Mouse (Mus musculus): ENCODE measurements around the gene Slc4a1. TPM values are rescaled to one million over a fixed set of nuclear protein-coding genes. Genes with fewer than 3 reads are reported as not detected.

Gene Slc4a1
- total and polyA plus RNA-seq, 3 experiments, result 1.1 to 596 (median 2.9) TPM

DNA sequence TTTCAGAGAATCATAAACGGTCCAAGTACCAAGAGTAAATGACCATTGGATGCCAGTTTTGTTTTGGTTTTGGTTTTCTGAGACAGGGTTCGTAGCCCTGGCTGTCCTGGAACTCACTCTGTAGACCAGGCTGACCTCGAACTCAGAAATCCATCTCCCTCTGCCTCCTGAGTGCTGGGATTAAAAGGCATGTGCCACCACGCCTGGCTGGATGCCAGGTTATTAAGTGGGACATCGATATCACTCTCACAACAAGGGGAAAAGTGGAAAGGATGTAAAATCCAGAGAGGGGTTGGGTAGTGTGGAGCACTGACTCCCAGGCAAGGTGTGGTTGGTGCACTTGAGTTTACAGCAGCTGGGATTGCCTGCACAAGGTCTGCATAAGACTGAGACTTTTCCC, 14.1 kb upstream of the Slc4a1 start:
- Histone ChIP-seq H3K27me3 (ENCODE audit: insufficient read depth, low read length) (peaks cover 75% of the 10 kb centered on the region), H3K4me3 (ENCODE audit: low read depth, low read length) (no peak overlapping the region), H3K4me1 (ENCODE audit: insufficient read depth, low read depth, low read length) (peaks cover 28% of the 10 kb centered on the region), H3K36me3 (replicated peaks) (no peaks in the 10 kb centered on the region), H3K9me3 (replicated peaks) (peaks cover 20% of the 10 kb centered on the region)
- ATAC-seq (ENCODE audit: extremely low read depth, insufficient number of reproducible peaks, low FRiP score, poor library complexity, severe bottlenecking) (no peak), DNase-seq (ENCODE audit: low spot score) (no peak)
- TF ChIP-seq TAL1 (conservative IDR thresholded peaks at IDR 0.05; ENCODE audit: low read depth, low read length), result no peak
- TF ChIP-seq CTCF (IDR thresholded peaks at IDR 0.05; ENCODE audit: low read depth, low read length), result no peak
- TF ChIP-seq GATA2 (IDR thresholded peaks at IDR 0.05; ENCODE audit: borderline replicate concordance, low read depth, low read length), result no peak
- TF ChIP-seq GATA1 (IDR thresholded peaks at IDR 0.05; ENCODE audit: borderline replicate concordance, low read length), result no peak
- TF ChIP-seq POLR2AphosphoS5 (IDR thresholded peaks at IDR 0.05; ENCODE audit: insufficient replicate concordance, low read depth, low read length), result no peak

DNA sequence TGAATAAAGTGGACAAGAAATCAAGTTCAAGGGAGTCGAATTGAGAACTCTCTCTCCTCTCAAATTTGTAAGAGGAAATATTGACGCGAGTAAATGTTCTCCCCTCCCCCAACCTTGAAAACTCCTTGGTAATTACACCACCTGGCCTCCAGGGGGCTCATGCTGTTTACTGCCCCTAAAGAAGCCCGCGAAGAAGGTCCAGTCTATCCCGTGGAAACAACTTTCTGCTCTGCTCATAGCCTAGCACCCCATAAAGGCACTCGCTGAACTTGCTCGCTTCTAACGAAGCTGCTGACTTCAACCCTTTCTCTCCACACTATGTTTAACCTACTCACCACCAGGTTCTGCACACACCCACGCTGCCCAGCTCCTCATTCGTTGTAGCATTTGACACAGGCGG, 11.2 kb upstream of the Slc4a1 start:
- Histone ChIP-seq H3K9me3 (replicated peaks) (peaks cover 20% of the 10 kb centered on the region), H3K4me1 (ENCODE audit: insufficient read depth, low read depth, low read length) (peaks cover 50% of the 10 kb centered on the region), H3K36me3 (replicated peaks) (no peaks in the 10 kb centered on the region), H3K27me3 (ENCODE audit: insufficient read depth, low read length) (peaks cover 82% of the 10 kb centered on the region), H3K4me3 (ENCODE audit: low read depth, low read length) (no peak overlapping the region)
- no peak for ATAC-seq (ENCODE audit: extremely low read depth, insufficient number of reproducible peaks, low FRiP score, poor library complexity, severe bottlenecking)
- no peak for TF ChIP-seq POLR2AphosphoS5 (IDR thresholded peaks at IDR 0.05; ENCODE audit: insufficient replicate concordance, low read depth, low read length)
- no peak for TF ChIP-seq GATA1 (IDR thresholded peaks at IDR 0.05; ENCODE audit: borderline replicate concordance, low read length)
- no peak for TF ChIP-seq GATA2 (IDR thresholded peaks at IDR 0.05; ENCODE audit: borderline replicate concordance, low read depth, low read length)
- TF ChIP-seq TAL1 (conservative IDR thresholded peaks at IDR 0.05; ENCODE audit: low read depth, low read length), result no peak
- no peak for TF ChIP-seq CTCF (IDR thresholded peaks at IDR 0.05; ENCODE audit: low read depth, low read length)
- DNase-seq (ENCODE audit: low spot score), result no peak

- H3K36me3 ChIP-seq (replicated peaks), result no peaks in the 10 kb centered on the region
- peaks cover 20% of the 10 kb centered on the region for H3K9me3 ChIP-seq (replicated peaks)
- peaks cover 50% of the 10 kb centered on the region for H3K4me1 ChIP-seq (ENCODE audit: insufficient read depth, low read depth, low read length)
- peaks cover 81% of the 10 kb centered on the region for H3K27me3 ChIP-seq (ENCODE audit: insufficient read depth, low read length)
- H3K4me3 ChIP-seq (ENCODE audit: low read depth, low read length), result peak overlapping the region; percentile 65; the same call in 1 of the 2 replicates
- TF ChIP-seq POLR2AphosphoS5 (IDR thresholded peaks at IDR 0.05; ENCODE audit: insufficient replicate concordance, low read depth, low read length) (no peak), CTCF (IDR thresholded peaks at IDR 0.05; ENCODE audit: low read depth, low read length) (no peak), GATA2 (IDR thresholded peaks at IDR 0.05; ENCODE audit: borderline replicate concordance, low read depth, low read length) (no peak), GATA1 (IDR thresholded peaks at IDR 0.05; ENCODE audit: borderline replicate concordance, low read length) (no peak), TAL1 (conservative IDR thresholded peaks at IDR 0.05; ENCODE audit: low read depth, low read length) (no peak)
- no peak for ATAC-seq (ENCODE audit: extremely low read depth, insufficient number of reproducible peaks, low FRiP score, poor library complexity, severe bottlenecking)
- DNase-seq (ENCODE audit: low spot score), result no peak
These were observed 10.3 kb upstream of the Slc4a1 start for GRCm38 (mm10) chr11:102376196-102376835.

DNA sequence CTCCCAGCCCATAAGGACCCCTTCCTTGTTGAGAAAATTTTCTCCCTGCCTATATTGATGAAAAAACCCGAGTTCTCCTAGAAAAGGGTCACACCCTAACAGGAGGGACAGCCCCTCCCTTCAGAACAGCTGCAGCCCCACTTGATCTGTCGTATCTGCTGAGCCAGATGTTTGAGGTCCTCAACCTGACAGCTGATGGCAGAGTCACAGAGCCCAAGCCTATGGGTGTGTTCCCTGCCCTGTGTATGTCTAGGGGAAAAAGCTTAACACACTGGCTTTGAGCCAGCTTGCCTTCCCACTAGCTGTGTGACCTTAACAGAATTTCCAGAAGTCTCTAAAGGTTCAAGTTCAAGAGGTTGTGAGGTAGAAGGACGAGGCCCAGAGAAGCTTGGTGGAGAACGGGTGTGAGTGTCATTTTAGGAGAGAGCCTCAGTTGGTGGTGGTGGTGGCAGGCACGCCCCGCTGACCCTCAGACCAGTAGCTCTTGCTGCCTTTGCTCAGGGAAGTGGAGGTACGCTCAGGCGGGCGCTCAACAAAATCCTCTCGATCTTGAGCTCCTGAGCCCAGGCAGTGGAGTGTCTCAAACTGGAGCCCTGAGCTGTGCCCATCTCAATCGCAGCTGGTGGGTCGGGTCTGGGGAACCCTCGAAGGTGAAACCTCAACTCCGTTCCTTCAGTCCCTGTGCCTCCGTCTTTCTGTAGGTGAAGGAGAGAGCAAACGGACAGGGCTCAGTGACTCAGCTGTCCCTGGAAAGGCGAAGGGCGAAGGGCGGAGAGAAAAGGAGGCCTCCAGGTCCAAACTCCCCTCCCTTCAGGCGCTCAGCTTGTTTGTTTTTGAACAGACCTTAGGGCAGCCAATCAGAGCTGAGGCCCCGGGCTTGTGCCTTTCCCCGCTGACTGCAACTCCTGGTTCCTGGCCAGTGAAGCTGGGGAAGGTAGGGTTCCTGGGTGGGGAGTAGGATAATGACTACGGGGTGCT, 9.5 kb upstream of the Slc4a1 start:
- Histone ChIP-seq H3K27me3 (ENCODE audit: insufficient read depth, low read length) (peaks cover 83% of the 10 kb centered on the region), H3K9me3 (replicated peaks) (peaks cover 20% of the 10 kb centered on the region), H3K36me3 (replicated peaks) (no peaks in the 10 kb centered on the region), H3K4me3 (ENCODE audit: low read depth, low read length) (peak overlapping the region; percentile 65; the same call in 1 of the 2 replicates), H3K4me1 (ENCODE audit: insufficient read depth, low read depth, low read length) (peaks cover 52% of the 10 kb centered on the region)
- ATAC-seq (ENCODE audit: extremely low read depth, insufficient number of reproducible peaks, low FRiP score, poor library complexity, severe bottlenecking) (peak; percentile 87), DNase-seq (ENCODE audit: low spot score) (peak; percentile 71)
- no peak for TF ChIP-seq GATA2 (IDR thresholded peaks at IDR 0.05; ENCODE audit: borderline replicate concordance, low read depth, low read length)
- peak; percentile 87 for TF ChIP-seq TAL1 (conservative IDR thresholded peaks at IDR 0.05; ENCODE audit: low read depth, low read length)

- Histone ChIP-seq H3K4me3 (ENCODE audit: low read depth, low read length) (no peak overlapping the region), H3K9me3 (replicated peaks) (peaks cover 19% of the 10 kb centered on the region), H3K4me1 (ENCODE audit: insufficient read depth, low read depth, low read length) (peaks cover 65% of the 10 kb centered on the region), H3K36me3 (replicated peaks) (no peaks in the 10 kb centered on the region), H3K27me3 (ENCODE audit: insufficient read depth, low read length) (peaks cover 89% of the 10 kb centered on the region)
- DNase-seq (ENCODE audit: low spot score) (no peak), ATAC-seq (ENCODE audit: extremely low read depth, insufficient number of reproducible peaks, low FRiP score, poor library complexity, severe bottlenecking) (no peak)
- TF ChIP-seq GATA2 (IDR thresholded peaks at IDR 0.05; ENCODE audit: borderline replicate concordance, low read depth, low read length) (no peak), TAL1 (conservative IDR thresholded peaks at IDR 0.05; ENCODE audit: low read depth, low read length) (no peak), POLR2AphosphoS5 (IDR thresholded peaks at IDR 0.05; ENCODE audit: insufficient replicate concordance, low read depth, low read length) (no peak), GATA1 (IDR thresholded peaks at IDR 0.05; ENCODE audit: borderline replicate concordance, low read length) (no peak), CTCF (IDR thresholded peaks at IDR 0.05; ENCODE audit: low read depth, low read length) (no peak)
These were observed 8.2 kb upstream of the Slc4a1 start for GRCm38 (mm10) chr11:102374108-102374725.

DNA sequence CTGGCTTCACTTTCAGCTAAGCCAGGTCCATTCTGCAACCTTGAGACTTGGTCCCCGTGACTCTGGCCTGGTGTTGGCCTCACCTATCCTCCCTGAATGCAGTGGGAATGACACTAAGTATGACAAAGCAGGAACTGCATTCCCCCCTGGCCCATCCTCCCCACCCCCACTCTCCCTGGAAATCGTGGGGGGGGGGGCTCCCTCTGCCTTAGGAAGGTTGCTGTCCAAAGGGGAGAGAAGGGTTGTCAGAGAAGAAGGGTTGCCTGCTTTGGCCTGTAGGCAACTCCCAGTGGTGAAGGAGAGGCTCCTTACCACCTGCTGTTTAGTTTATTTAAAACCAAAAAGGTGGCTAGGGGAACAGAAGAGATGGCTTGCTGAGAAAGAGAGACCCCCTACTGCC, 7.6 kb upstream of the Slc4a1 start:
- Histone ChIP-seq H3K4me3 (ENCODE audit: low read depth, low read length) (no peak overlapping the region), H3K9me3 (replicated peaks) (peaks cover 13% of the 10 kb centered on the region), H3K4me1 (ENCODE audit: insufficient read depth, low read depth, low read length) (peaks cover 70% of the 10 kb centered on the region), H3K36me3 (replicated peaks) (no peaks in the 10 kb centered on the region), H3K27me3 (ENCODE audit: insufficient read depth, low read length) (peaks cover 89% of the 10 kb centered on the region)
- DNase-seq (ENCODE audit: low spot score), result no peak
- ATAC-seq (ENCODE audit: extremely low read depth, insufficient number of reproducible peaks, low FRiP score, poor library complexity, severe bottlenecking), result no peak
- TF ChIP-seq CTCF (IDR thresholded peaks at IDR 0.05; ENCODE audit: low read depth, low read length), result no peak
- TF ChIP-seq POLR2AphosphoS5 (IDR thresholded peaks at IDR 0.05; ENCODE audit: insufficient replicate concordance, low read depth, low read length), result no peak
- no peak for TF ChIP-seq TAL1 (conservative IDR thresholded peaks at IDR 0.05; ENCODE audit: low read depth, low read length)
- TF ChIP-seq GATA2 (IDR thresholded peaks at IDR 0.05; ENCODE audit: borderline replicate concordance, low read depth, low read length), result no peak
- no peak for TF ChIP-seq GATA1 (IDR thresholded peaks at IDR 0.05; ENCODE audit: borderline replicate concordance, low read length)
